Mouse (Mus musculus) midbrain, embryonic 11.5 days (tissue): ENCODE results near the gene Rab3b. TPM values are rescaled to one million over a fixed set of nuclear protein-coding genes. Genes with fewer than 3 reads are reported as not detected.

Source experiments
- ATAC-seq: fragments of 200-750 bp; cut with Nextera tagmentation; 2 replicates; pipeline ENCODE4 v1.8.0; 2017; ENCODE audit warnings: moderate TSS enrichment, moderate library complexity; ENCODE audit not compliant: low FRiP score
- DNase-seq: peaks from one replicate; pipeline ENCODE4 v3.0.0; 2015; ENCODE audit warnings: low spot score; ENCODE audit errors: missing footprints
- H3K27ac ChIP-seq: fragments of 300-500 bp; sonication (generic); 2 replicates; pipeline ENCODE4 v1.5.1; 2014; ENCODE audit warnings: low read depth, low read length
- H3K27me3 ChIP-seq: fragments of 300-500 bp; sonication (generic); 2 replicates; pipeline ENCODE4 v1.6.1; 2014; ENCODE audit warnings: mild to moderate bottlenecking, low read length, moderate library complexity, mixed read lengths; ENCODE audit not compliant: control insufficient read depth, insufficient read depth
- H3K36me3 ChIP-seq: fragments of 300-500 bp; sonication (generic); 2 replicates; pipeline ENCODE4 v1.6.1; 2014; ENCODE audit warnings: mild to moderate bottlenecking, low read length, moderate library complexity, mixed read lengths; ENCODE audit not compliant: control insufficient read depth, insufficient read depth
- H3K4me1 ChIP-seq: fragments of 300-500 bp; sonication (generic); 2 replicates; pipeline ENCODE4 v1.6.1; 2014; ENCODE audit warnings: low read length; ENCODE audit not compliant: control insufficient read depth, insufficient read depth
- H3K4me2 ChIP-seq: fragments of 300-500 bp; sonication (generic); 2 replicates; pipeline ENCODE4 v1.6.1; 2014; ENCODE audit warnings: mild to moderate bottlenecking, moderate library complexity
- H3K4me3 ChIP-seq: fragments of 300-500 bp; sonication (generic); 2 replicates; pipeline ENCODE4 v1.5.1; 2014; ENCODE audit warnings: low read depth, low read length
- H3K9ac ChIP-seq: fragments of 300-500 bp; sonication (generic); 2 replicates; pipeline ENCODE4 v1.6.1; 2014; ENCODE audit warnings: low read length
- H3K9me3 ChIP-seq: fragments of 300-500 bp; sonication (generic); 2 replicates; pipeline ENCODE4 v1.6.1; 2016; ENCODE audit warnings: low read length; ENCODE audit not compliant: control insufficient read depth
- WGBS: fragments of 180-500 bp; shearing (Covaris S2); extraction: QIAGEN DNeasy Blood & Tissue Kit; methylation state at CpG from one replicate; pipeline ENCODE4 v1.1.7; 2014; 5-methylcytosine and 5-hydroxymethylcytosine counted together
- polyA plus RNA-seq: library from polyadenylated mRNA; unstranded; fragments of >200 nt; fragmentation: Nextera tagmentation; extraction: Ambion mirVana; gene quantifications from 2 replicates; pipeline ENCODE4 v1.2.1, GENCODE M21; 2014

The Rab3b gene
- polyA plus RNA-seq, 1 experiment from 2014 or later = 29.5 TPM

DNA sequence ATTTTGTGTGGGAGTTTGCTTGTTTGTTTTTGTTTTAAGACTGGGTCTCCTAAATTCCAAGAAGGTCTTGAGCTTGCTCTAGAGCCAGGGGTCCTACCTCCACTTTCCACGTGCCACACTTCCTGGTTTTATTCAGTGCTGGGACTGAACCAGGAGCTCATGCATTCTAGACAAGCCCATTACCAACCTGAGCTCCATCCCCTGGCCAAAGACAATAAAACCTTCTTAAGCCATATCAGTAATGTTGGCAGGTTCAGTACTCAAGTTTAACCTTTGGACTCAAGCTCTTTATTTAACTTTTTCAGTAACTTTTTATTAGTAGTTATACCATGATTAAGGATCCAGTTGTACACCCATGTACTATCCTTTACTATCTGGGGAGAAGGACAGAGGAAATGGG is 54.3 kb downstream of the Rab3b start:
- DNase-seq = no peak
- 71% methylated on average over 1 of the region's 1 CpGs for WGBS
- no peak overlapping the region for H3K27ac ChIP-seq
- H3K27me3 ChIP-seq = peaks cover 6% of the 10 kb centered on the region; the same call in 1 of the 2 replicates
- no peaks in the 10 kb centered on the region for H3K4me1 ChIP-seq
- H3K4me2 ChIP-seq = no peak overlapping the region
- ATAC-seq = no peak
- H3K36me3 ChIP-seq = no peaks in the 10 kb centered on the region
- H3K4me3 ChIP-seq = no peak overlapping the region
- no peaks in the 10 kb centered on the region for H3K9me3 ChIP-seq
- H3K9ac ChIP-seq = no peak overlapping the region

DNA sequence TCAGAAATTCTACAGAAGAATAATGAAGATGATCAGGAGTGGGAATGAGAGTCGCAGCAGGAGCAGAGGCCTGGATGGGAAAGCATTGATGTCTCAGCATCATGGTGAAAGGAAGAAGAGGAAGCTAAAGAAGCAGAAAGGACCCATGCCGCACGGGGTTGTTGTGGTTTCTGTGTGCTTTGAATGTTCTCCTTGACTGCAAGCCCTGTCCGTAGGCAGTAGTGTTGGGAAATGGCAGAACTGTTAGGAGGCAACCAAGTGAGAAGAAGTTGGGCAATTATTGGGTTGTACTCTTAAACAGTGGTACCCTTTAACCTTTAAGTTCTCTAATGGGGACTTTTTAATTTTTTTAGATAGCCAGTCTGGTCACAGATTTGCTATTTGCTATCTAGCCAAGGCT is 56.0 kb downstream of the Rab3b start:
- no peaks in the 10 kb centered on the region for H3K36me3 ChIP-seq
- ATAC-seq (no peak), DNase-seq (no peak)
- no peak overlapping the region for H3K9ac ChIP-seq
- H3K4me2 ChIP-seq = no peak overlapping the region
- no peak overlapping the region for H3K27ac ChIP-seq
- H3K9me3 ChIP-seq = no peaks in the 10 kb centered on the region
- no peak overlapping the region for H3K4me3 ChIP-seq
- H3K4me1 ChIP-seq = no peaks in the 10 kb centered on the region
- 88% methylated on average over 4 of the region's 4 CpGs for WGBS
- H3K27me3 ChIP-seq = peaks cover 14% of the 10 kb centered on the region; the same call in 1 of the 2 replicates

DNA sequence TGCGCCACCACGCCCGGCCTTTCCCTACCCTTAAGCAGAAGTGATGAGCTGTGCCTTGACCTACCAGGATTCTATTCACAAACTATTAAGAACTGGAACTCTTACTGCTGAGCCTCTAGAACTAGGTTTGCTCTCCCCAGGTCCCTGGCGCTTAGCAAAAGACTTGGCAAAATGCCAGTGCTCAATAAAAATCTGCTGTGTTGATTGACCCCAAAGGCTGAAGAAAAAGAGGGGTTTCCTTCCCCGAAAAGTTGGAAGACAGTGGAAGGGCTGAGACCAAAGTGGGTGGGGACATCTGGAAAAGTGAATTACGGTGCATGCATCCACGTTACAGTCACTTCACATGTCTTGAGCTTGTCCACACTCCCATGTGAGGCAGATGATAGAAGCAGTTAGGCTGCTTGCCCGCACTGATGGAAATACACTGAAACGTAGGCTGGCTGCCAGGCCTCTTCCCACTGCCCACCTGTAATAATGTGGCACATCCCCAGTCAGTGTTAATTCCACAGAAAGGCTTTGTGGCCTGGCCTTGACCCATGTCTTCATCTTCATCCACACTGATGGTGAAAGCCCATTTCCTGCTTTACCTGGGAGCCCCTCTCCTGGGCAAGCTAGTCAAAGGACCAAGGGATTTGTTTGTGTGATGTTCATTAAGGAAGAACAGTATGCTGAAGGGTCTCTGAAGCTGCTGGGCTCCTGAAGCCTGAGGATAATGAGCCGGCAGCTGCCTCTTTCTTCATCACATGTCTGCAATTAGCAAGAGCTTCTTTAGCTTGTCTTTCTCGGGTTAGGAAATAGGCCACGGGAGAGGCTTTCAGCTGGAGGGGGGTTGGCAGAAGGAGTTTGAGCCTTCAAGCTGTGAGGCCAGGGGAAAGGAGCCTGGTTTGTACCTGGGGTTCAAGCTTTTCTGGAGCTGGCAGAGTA is 59.2 kb downstream of the Rab3b start:
- no peak for DNase-seq
- Histone ChIP-seq H3K9me3 (no peaks in the 10 kb centered on the region), H3K36me3 (no peaks in the 10 kb centered on the region), H3K27ac (no peak overlapping the region), H3K9ac (no peak overlapping the region), H3K4me2 (no peak overlapping the region), H3K27me3 (peaks cover 17% of the 10 kb centered on the region; the same call in 1 of the 2 replicates), H3K4me3 (no peak overlapping the region), H3K4me1 (peaks cover 10% of the 10 kb centered on the region)
- ATAC-seq = no peak
- 72% methylated on average over 12 of the region's 12 CpGs for WGBS

DNA sequence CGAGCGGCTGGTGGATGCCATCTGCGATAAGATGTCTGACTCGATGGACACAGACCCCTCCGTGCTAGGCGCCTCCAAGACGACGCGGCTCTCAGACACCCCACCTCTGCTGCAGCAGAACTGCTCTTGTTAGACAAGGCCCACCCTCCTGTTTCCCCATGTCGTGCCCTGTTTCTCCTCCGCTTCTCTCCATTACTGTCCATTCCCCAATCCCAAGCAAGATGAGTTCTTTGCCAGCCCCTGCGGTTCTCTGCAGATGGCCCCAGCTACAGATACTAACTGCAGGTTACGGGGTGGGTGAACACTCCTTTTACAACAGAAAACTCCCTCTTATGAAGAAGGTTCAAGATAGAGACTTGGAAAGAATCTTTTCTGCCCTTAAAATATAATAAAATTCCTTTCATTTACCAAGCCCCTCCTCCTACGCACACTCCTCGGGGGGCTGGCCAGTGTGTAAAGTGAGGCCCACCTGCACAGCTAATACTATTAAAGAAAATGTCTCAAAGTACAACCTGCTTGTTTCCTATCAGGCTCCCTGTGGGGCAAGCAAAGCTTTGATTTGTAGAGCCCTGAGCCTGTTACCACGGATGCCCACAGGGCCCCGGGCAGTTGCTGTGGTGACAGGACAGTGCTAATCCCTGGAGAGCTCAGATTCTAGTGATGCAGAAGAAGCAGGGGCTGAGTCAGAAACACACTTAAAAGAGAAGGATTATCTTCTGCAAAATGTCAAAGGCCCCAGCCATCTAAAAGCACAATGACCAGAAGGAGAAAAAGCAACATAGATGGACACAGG is 62.0 kb downstream of the Rab3b start:
- H3K4me3 ChIP-seq = no peak overlapping the region

DNA sequence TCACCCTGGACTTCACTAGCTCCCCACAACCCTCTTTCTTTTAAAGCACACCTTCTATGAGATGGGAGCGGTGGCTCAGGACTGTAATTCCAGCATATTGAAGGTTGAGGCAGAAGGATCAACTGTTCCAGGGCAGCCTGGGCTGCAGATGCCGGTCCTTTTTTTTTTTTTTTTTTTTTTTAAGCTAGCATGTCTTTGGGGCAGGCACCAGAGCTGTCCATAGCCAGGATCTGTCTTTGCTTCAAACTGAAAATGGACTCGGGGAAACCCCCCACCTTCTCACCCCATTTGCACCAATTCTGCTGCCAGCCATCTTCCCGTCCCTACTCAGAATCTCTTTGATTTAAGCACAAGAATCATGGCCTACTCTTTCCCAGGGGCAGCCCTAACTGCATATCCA is 63.3 kb downstream of the Rab3b start:
- H3K27me3 ChIP-seq = peaks cover 17% of the 10 kb centered on the region; the same call in 1 of the 2 replicates
- ATAC-seq (no peak), DNase-seq (peak; percentile 56)
- H3K27ac ChIP-seq = no peak overlapping the region
- no peak overlapping the region for H3K4me3 ChIP-seq
- H3K36me3 ChIP-seq = no peaks in the 10 kb centered on the region
- WGBS = 84% methylated on average over 4 of the region's 4 CpGs
- no peak overlapping the region for H3K9ac ChIP-seq
- H3K4me1 ChIP-seq = peaks cover 10% of the 10 kb centered on the region
- H3K4me2 ChIP-seq = no peak overlapping the region
- no peaks in the 10 kb centered on the region for H3K9me3 ChIP-seq

More for the DNA sequence above, 62.0 kb downstream of the Rab3b start:
- peak; percentile 90 for DNase-seq
- H3K36me3 ChIP-seq = no peaks in the 10 kb centered on the region
- WGBS = 42% methylated on average over 17 of the region's 17 CpGs
- no peak overlapping the region for H3K4me2 ChIP-seq
- no peaks in the 10 kb centered on the region for H3K9me3 ChIP-seq
- peak; percentile 81 for ATAC-seq
- peaks cover 20% of the 10 kb centered on the region; the same call in 1 of the 2 replicates for H3K27me3 ChIP-seq
- peaks cover 10% of the 10 kb centered on the region for H3K4me1 ChIP-seq
- no peak overlapping the region for H3K27ac ChIP-seq
- H3K9ac ChIP-seq = no peak overlapping the region

DNA sequence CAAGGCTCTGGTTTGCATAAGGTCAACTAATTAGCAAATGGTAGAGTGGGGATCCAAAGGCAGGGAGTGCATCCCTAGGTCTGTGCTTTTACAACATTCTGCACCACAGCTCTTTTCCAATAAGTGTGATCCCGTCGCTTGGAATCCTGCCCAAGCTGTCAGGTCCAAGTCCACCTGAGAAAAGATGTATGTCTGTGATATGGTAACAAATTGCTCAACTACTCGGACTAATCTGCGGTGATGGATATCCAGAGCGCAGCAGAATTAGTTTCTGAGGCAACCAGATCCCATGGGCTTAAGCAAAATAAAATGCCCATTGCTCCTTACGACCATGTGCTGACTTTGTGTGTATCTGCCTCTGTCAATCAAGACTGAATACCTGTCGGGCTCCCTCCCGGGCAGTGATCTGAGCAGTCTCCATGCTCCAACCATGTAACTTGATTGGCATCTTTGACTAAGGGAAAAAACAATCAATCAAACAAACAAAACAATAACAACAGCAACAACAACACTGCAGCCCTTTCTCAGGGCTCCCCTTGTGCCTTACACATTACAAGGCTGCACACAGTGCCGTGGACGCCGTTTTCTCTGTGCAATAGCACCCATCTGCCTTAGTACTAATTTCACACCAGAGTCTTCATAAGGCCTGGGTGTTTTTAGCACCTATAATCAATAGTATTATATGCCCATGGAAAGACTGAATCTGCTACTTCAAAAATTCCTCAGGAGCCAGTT is 64.3 kb downstream of the Rab3b start:
- Histone ChIP-seq H3K9me3 (no peaks in the 10 kb centered on the region), H3K27ac (no peak overlapping the region), H3K4me3 (no peak overlapping the region), H3K27me3 (peaks cover 14% of the 10 kb centered on the region; the same call in 1 of the 2 replicates), H3K4me2 (no peak overlapping the region), H3K9ac (no peak overlapping the region), H3K36me3 (no peaks in the 10 kb centered on the region), H3K4me1 (peaks cover 10% of the 10 kb centered on the region)
- WGBS = 86% methylated on average over 11 of the region's 11 CpGs
- DNase-seq = no peak
- ATAC-seq = no peak

DNA sequence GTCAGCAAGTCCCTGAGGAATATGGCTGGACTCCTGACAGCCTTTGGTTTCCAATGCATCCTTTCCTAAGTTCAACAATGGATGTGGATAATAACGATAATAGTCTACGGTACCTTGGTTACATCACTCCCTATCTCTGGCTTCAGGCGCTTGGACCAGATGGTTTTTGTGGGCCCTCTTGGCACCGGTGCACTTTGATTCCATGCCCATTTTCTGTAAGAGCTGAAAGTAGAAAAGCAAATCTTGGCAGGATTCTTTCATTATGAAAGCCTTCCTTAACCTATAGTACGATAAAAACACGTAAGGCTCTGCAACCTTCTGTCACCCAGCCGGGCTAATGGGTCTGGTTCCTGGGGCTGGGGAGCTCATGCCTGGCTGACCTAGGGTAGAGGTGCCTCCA is 70.3 kb downstream of the Rab3b start:
- no peak overlapping the region for H3K4me3 ChIP-seq
- no peak overlapping the region for H3K27ac ChIP-seq
- H3K9ac ChIP-seq = no peak overlapping the region
- H3K4me1 ChIP-seq = no peaks in the 10 kb centered on the region
- H3K9me3 ChIP-seq = no peaks in the 10 kb centered on the region
- DNase-seq (no peak), ATAC-seq (no peak)
- H3K36me3 ChIP-seq = no peaks in the 10 kb centered on the region
- 90% methylated on average over 7 of the region's 7 CpGs for WGBS
- H3K27me3 ChIP-seq = no peaks in the 10 kb centered on the region
- H3K4me2 ChIP-seq = no peak overlapping the region

DNA sequence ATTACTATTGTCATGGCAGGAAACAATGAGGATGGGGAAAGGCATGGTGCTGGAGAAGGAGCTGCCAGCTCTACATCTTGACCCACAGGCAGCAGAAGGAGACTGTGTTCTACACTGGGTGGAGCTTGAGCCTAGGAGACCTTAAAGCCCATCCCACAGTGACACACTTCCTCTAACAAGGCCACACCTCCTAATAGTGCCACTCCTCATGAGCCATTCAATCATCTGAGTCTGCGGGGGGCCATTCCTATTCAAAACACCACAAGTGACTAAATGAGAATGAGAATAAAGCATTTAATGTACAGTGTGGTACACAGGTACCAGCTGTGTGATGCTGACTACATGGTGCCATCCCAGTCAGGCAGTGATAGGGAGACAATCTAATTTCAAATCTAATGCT is 71.3 kb downstream of the Rab3b start:
- WGBS = 93% methylated on average over 1 of the region's 1 CpGs
- DNase-seq = no peak
- Histone ChIP-seq H3K4me1 (no peaks in the 10 kb centered on the region), H3K4me2 (no peak overlapping the region), H3K27ac (no peak overlapping the region), H3K4me3 (no peak overlapping the region), H3K36me3 (no peaks in the 10 kb centered on the region), H3K9ac (no peak overlapping the region), H3K27me3 (no peaks in the 10 kb centered on the region), H3K9me3 (no peaks in the 10 kb centered on the region)
- no peak for ATAC-seq
